Mouse (Mus musculus) lung, adult 18-20 months (tissue): ENCODE measurements at regions not wholly inside any gene's neighbourhood (a gene's known extent, or its start where the extent isn't known, plus 50 kb on each side); places are given as distances from the start of the nearest gene placed in this dataset.

ENCODE experiments used
- DNase-seq, 2 experiments: peaks; one replicate each; pipeline ENCODE4 v3.0.0; 2022; ENCODE audit warnings: mixed read lengths in 2 of 2

- DNase-seq = no peak
Measured at GRCm38 (mm10) chr7:136293536-136294145, 577.5 kb upstream of the Mki67 start.

GRCm38 (mm10) chr7:136294445-136294844, 578.3 kb upstream of the Mki67 start:
- DNase-seq = no peak

GRCm38 (mm10) chr7:136297901-136298513, 581.8 kb upstream of the Mki67 start:
- no peak for DNase-seq

- DNase-seq = no peak
Measured at GRCm38 (mm10) chr7:136306137-136306536, 588.3 kb upstream of the Mgmt start.

- DNase-seq = no peak
Measured at GRCm38 (mm10) chr7:136308765-136309164, 585.6 kb upstream of the Mgmt start.

- DNase-seq = peak in 1 of 2 experiments; percentile 4
Measured at GRCm38 (mm10) chr7:136327281-136327680, 567.1 kb upstream of the Mgmt start.

GRCm38 (mm10) chr7:136330431-136330830, 564.0 kb upstream of the Mgmt start:
- DNase-seq = no peak

- no peak for DNase-seq
Measured at GRCm38 (mm10) chr7:136332805-136333204, 561.6 kb upstream of the Mgmt start.

- no peak for DNase-seq
Measured at GRCm38 (mm10) chr7:136341599-136342210, 552.7 kb upstream of the Mgmt start.

- DNase-seq = no peak
Measured at GRCm38 (mm10) chr7:136342211-136342799, 552.1 kb upstream of the Mgmt start.

GRCm38 (mm10) chr7:136342822-136343221, 551.6 kb upstream of the Mgmt start:
- DNase-seq = peak; percentile 23 to 57

- no peak for DNase-seq
Measured at GRCm38 (mm10) chr7:136343494-136343893, 550.9 kb upstream of the Mgmt start.

GRCm38 (mm10) chr7:136345051-136345450, 549.4 kb upstream of the Mgmt start:
- DNase-seq = no peak

GRCm38 (mm10) chr7:136346531-136346930, 547.9 kb upstream of the Mgmt start:
- no peak for DNase-seq

- no peak for DNase-seq
Measured at GRCm38 (mm10) chr7:136348309-136348708, 546.1 kb upstream of the Mgmt start.

GRCm38 (mm10) chr7:136349651-136350050, 544.8 kb upstream of the Mgmt start:
- DNase-seq = no peak

- no peak for DNase-seq
Measured at GRCm38 (mm10) chr7:136357011-136357410, 537.4 kb upstream of the Mgmt start.

- no peak for DNase-seq
Measured at GRCm38 (mm10) chr7:136365318-136366211, 528.8 kb upstream of the Mgmt start.

GRCm38 (mm10) chr7:136377259-136377658, 517.2 kb upstream of the Mgmt start:
- no peak for DNase-seq

- peak in 1 of 2 experiments; percentile 10 for DNase-seq
Measured at GRCm38 (mm10) chr7:136377742-136378141, 516.7 kb upstream of the Mgmt start.

GRCm38 (mm10) chr7:136378321-136378720, 516.1 kb upstream of the Mgmt start:
- no peak for DNase-seq

GRCm38 (mm10) chr7:136379319-136379718, 515.1 kb upstream of the Mgmt start:
- no peak for DNase-seq

GRCm38 (mm10) chr7:136379741-136380140, 514.7 kb upstream of the Mgmt start:
- DNase-seq = no peak
